Mouse (Mus musculus): Measurements from ENCODE around the gene B9d2. TPM values are rescaled to one million over a fixed set of nuclear protein-coding genes. Genes with fewer than 3 reads are reported as not detected.

Gene B9d2
- 37.1 and 38.3 TPM in 2 replicates for polyA plus RNA-seq (2014; fragmentation: Nextera tagmentation; extraction: Ambion mirVana)

- H3K27ac ChIP-seq (ENCODE audit: low read depth, low read length): peak within 1 kb of the TSS; percentile 93
- H3K36me3 ChIP-seq (ENCODE audit: control insufficient read depth, insufficient read depth, low read length): no peaks in the 10 kb centered on the region
- peak within 1 kb of the TSS; percentile 63 for H3K4me2 ChIP-seq (ENCODE audit: low read depth, low read length)
- no peaks in the 10 kb centered on the region for H3K9me3 ChIP-seq (ENCODE audit: control insufficient read depth, low read length)
- peaks cover 3% of the 10 kb centered on the region; the same call in 1 of the 2 replicates for H3K27me3 ChIP-seq (ENCODE audit: control insufficient read depth, insufficient read depth, low read length)
- H3K9ac ChIP-seq (replicated peaks; ENCODE audit: low read depth, low read length): peak within 1 kb of the TSS; percentile 63
- peak within 1 kb of the TSS; percentile 57 for H3K4me3 ChIP-seq (ENCODE audit: low read depth, low read length)
- H3K4me1 ChIP-seq (ENCODE audit: control insufficient read depth, insufficient read depth, low read length): peaks cover 5% of the 10 kb centered on the region; the same call in 1 of the 2 replicates
- under 1% methylated on average over 46 of the region's 46 CpGs for whole genome bisulfite sequencing
- ATAC-seq (ENCODE audit: low read depth): peak; percentile 94
Measured at GRCm38 (mm10) chr7:25680514-25681258, at the start of gene B9d2. TSS of gene B9d2 (plus strand) at chr7:25680780.

GRCm38 (mm10) chr7:25632679-25633078, 47.9 kb upstream of the B9d2 start:
- no peak for ATAC-seq (ENCODE audit: low read depth)
- Histone ChIP-seq H3K27me3 (ENCODE audit: control insufficient read depth, insufficient read depth, low read length) (0 out of 2 replicates have a peak, but pooled peaks cover 3% of the 10 kb centered on the region), H3K9me3 (ENCODE audit: control insufficient read depth, low read length) (no peaks in the 10 kb centered on the region), H3K27ac (ENCODE audit: low read depth, low read length) (no peak overlapping the region), H3K4me2 (ENCODE audit: low read depth, low read length) (no peak overlapping the region), H3K9ac (replicated peaks; ENCODE audit: low read depth, low read length) (no peak overlapping the region), H3K4me1 (ENCODE audit: control insufficient read depth, insufficient read depth, low read length) (peaks cover under 1% of the 10 kb centered on the region; the same call in 1 of the 2 replicates), H3K36me3 (ENCODE audit: control insufficient read depth, insufficient read depth, low read length) (peaks cover 30% of the 10 kb centered on the region), H3K4me3 (ENCODE audit: low read depth, low read length) (no peak overlapping the region)
- WGBS: 98% methylated on average over 5 of the region's 5 CpGs

- H3K27ac ChIP-seq (ENCODE audit: low read depth, low read length): no peak overlapping the region
- H3K4me3 ChIP-seq (ENCODE audit: low read depth, low read length): no peak overlapping the region
- peaks cover 24% of the 10 kb centered on the region for H3K36me3 ChIP-seq (ENCODE audit: control insufficient read depth, insufficient read depth, low read length)
- H3K9me3 ChIP-seq (ENCODE audit: control insufficient read depth, low read length): no peaks in the 10 kb centered on the region
- no peaks in the 10 kb centered on the region for H3K4me1 ChIP-seq (ENCODE audit: control insufficient read depth, insufficient read depth, low read length)
- 75% methylated on average over 3 of the region's 3 CpGs for WGBS
- no peaks in the 10 kb centered on the region for H3K27me3 ChIP-seq (ENCODE audit: control insufficient read depth, insufficient read depth, low read length)
- H3K4me2 ChIP-seq (ENCODE audit: low read depth, low read length): no peak overlapping the region
- H3K9ac ChIP-seq (replicated peaks; ENCODE audit: low read depth, low read length): no peak overlapping the region
- ATAC-seq (ENCODE audit: low read depth): no peak
Measured at GRCm38 (mm10) chr7:25636373-25636772, 44.2 kb upstream of the B9d2 start.

- H3K9ac ChIP-seq (replicated peaks; ENCODE audit: low read depth, low read length): no peak overlapping the region
- WGBS: 90% methylated on average over 5 of the region's 5 CpGs
- H3K27me3 ChIP-seq (ENCODE audit: control insufficient read depth, insufficient read depth, low read length): no peaks in the 10 kb centered on the region
- H3K4me3 ChIP-seq (ENCODE audit: low read depth, low read length): no peak overlapping the region
- H3K27ac ChIP-seq (ENCODE audit: low read depth, low read length): no peak overlapping the region
- ATAC-seq (ENCODE audit: low read depth): no peak
- H3K4me2 ChIP-seq (ENCODE audit: low read depth, low read length): no peak overlapping the region
- no peaks in the 10 kb centered on the region for H3K9me3 ChIP-seq (ENCODE audit: control insufficient read depth, low read length)
- H3K36me3 ChIP-seq (ENCODE audit: control insufficient read depth, insufficient read depth, low read length): peaks cover 17% of the 10 kb centered on the region; the same call in 1 of the 2 replicates
- H3K4me1 ChIP-seq (ENCODE audit: control insufficient read depth, insufficient read depth, low read length): no peaks in the 10 kb centered on the region
Measured at GRCm38 (mm10) chr7:25637099-25637498, 43.5 kb upstream of the B9d2 start.

GRCm38 (mm10) chr7:25639754-25640153, 40.8 kb upstream of the B9d2 start:
- Histone ChIP-seq H3K9me3 (ENCODE audit: control insufficient read depth, low read length) (no peaks in the 10 kb centered on the region), H3K4me3 (ENCODE audit: low read depth, low read length) (no peak overlapping the region), H3K27me3 (ENCODE audit: control insufficient read depth, insufficient read depth, low read length) (no peaks in the 10 kb centered on the region), H3K4me1 (ENCODE audit: control insufficient read depth, insufficient read depth, low read length) (no peaks in the 10 kb centered on the region), H3K9ac (replicated peaks; ENCODE audit: low read depth, low read length) (no peak overlapping the region), H3K36me3 (ENCODE audit: control insufficient read depth, insufficient read depth, low read length) (peaks cover 7% of the 10 kb centered on the region; the same call in 1 of the 2 replicates), H3K4me2 (ENCODE audit: low read depth, low read length) (no peak overlapping the region), H3K27ac (ENCODE audit: low read depth, low read length) (no peak overlapping the region)
- ATAC-seq (ENCODE audit: low read depth): no peak
- 91% methylated on average over 4 of the region's 4 CpGs for WGBS

- no peak overlapping the region for H3K4me3 ChIP-seq (ENCODE audit: low read depth, low read length)
- 90% methylated on average over 10 of the region's 10 CpGs for WGBS
- no peaks in the 10 kb centered on the region for H3K9me3 ChIP-seq (ENCODE audit: control insufficient read depth, low read length)
- H3K4me2 ChIP-seq (ENCODE audit: low read depth, low read length): no peak overlapping the region
- H3K36me3 ChIP-seq (ENCODE audit: control insufficient read depth, insufficient read depth, low read length): no peaks in the 10 kb centered on the region
- no peak overlapping the region for H3K27ac ChIP-seq (ENCODE audit: low read depth, low read length)
- H3K9ac ChIP-seq (replicated peaks; ENCODE audit: low read depth, low read length): no peak overlapping the region
- no peak for ATAC-seq (ENCODE audit: low read depth)
- H3K27me3 ChIP-seq (ENCODE audit: control insufficient read depth, insufficient read depth, low read length): no peaks in the 10 kb centered on the region
- no peaks in the 10 kb centered on the region for H3K4me1 ChIP-seq (ENCODE audit: control insufficient read depth, insufficient read depth, low read length)
Measured at GRCm38 (mm10) chr7:25644136-25644535, 36.4 kb upstream of the B9d2 start.

- Histone ChIP-seq H3K4me1 (ENCODE audit: control insufficient read depth, insufficient read depth, low read length) (no peaks in the 10 kb centered on the region), H3K4me3 (ENCODE audit: low read depth, low read length) (no peak overlapping the region), H3K9me3 (ENCODE audit: control insufficient read depth, low read length) (no peaks in the 10 kb centered on the region), H3K27ac (ENCODE audit: low read depth, low read length) (no peak overlapping the region), H3K4me2 (ENCODE audit: low read depth, low read length) (no peak overlapping the region), H3K27me3 (ENCODE audit: control insufficient read depth, insufficient read depth, low read length) (no peaks in the 10 kb centered on the region), H3K9ac (replicated peaks; ENCODE audit: low read depth, low read length) (no peak overlapping the region), H3K36me3 (ENCODE audit: control insufficient read depth, insufficient read depth, low read length) (no peaks in the 10 kb centered on the region)
- 93% methylated on average over 4 of the region's 4 CpGs for WGBS
- no peak for ATAC-seq (ENCODE audit: low read depth)
Measured at GRCm38 (mm10) chr7:25644631-25645030, 35.9 kb upstream of the B9d2 start.

- H3K4me1 ChIP-seq (ENCODE audit: control insufficient read depth, insufficient read depth, low read length): no peaks in the 10 kb centered on the region
- H3K27ac ChIP-seq (ENCODE audit: low read depth, low read length): no peak overlapping the region
- no peak for ATAC-seq (ENCODE audit: low read depth)
- no peak overlapping the region for H3K4me2 ChIP-seq (ENCODE audit: low read depth, low read length)
- H3K9me3 ChIP-seq (ENCODE audit: control insufficient read depth, low read length): no peaks in the 10 kb centered on the region
- 62% methylated on average over 14 of the region's 14 CpGs for WGBS
- H3K36me3 ChIP-seq (ENCODE audit: control insufficient read depth, insufficient read depth, low read length): no peaks in the 10 kb centered on the region
- H3K4me3 ChIP-seq (ENCODE audit: low read depth, low read length): no peak overlapping the region
- no peaks in the 10 kb centered on the region for H3K27me3 ChIP-seq (ENCODE audit: control insufficient read depth, insufficient read depth, low read length)
- no peak overlapping the region for H3K9ac ChIP-seq (replicated peaks; ENCODE audit: low read depth, low read length)
Measured at GRCm38 (mm10) chr7:25645074-25645473, 35.5 kb upstream of the B9d2 start.

- no peaks in the 10 kb centered on the region for H3K27me3 ChIP-seq (ENCODE audit: control insufficient read depth, insufficient read depth, low read length)
- WGBS: 56% methylated on average over 5 of the region's 5 CpGs
- no peak for ATAC-seq (ENCODE audit: low read depth)
- no peaks in the 10 kb centered on the region for H3K9me3 ChIP-seq (ENCODE audit: control insufficient read depth, low read length)
- no peaks in the 10 kb centered on the region for H3K4me1 ChIP-seq (ENCODE audit: control insufficient read depth, insufficient read depth, low read length)
- H3K4me2 ChIP-seq (ENCODE audit: low read depth, low read length): no peak overlapping the region
- no peaks in the 10 kb centered on the region for H3K36me3 ChIP-seq (ENCODE audit: control insufficient read depth, insufficient read depth, low read length)
- no peak overlapping the region for H3K9ac ChIP-seq (replicated peaks; ENCODE audit: low read depth, low read length)
- H3K4me3 ChIP-seq (ENCODE audit: low read depth, low read length): no peak overlapping the region
- no peak overlapping the region for H3K27ac ChIP-seq (ENCODE audit: low read depth, low read length)
Measured at GRCm38 (mm10) chr7:25647574-25648123, 32.9 kb upstream of the B9d2 start.

All from neural tube, embryonic 14.5 days (tissue).